9 mouse cellular contexts compared by ENCODE assay signal in the genomic region with DNA sequence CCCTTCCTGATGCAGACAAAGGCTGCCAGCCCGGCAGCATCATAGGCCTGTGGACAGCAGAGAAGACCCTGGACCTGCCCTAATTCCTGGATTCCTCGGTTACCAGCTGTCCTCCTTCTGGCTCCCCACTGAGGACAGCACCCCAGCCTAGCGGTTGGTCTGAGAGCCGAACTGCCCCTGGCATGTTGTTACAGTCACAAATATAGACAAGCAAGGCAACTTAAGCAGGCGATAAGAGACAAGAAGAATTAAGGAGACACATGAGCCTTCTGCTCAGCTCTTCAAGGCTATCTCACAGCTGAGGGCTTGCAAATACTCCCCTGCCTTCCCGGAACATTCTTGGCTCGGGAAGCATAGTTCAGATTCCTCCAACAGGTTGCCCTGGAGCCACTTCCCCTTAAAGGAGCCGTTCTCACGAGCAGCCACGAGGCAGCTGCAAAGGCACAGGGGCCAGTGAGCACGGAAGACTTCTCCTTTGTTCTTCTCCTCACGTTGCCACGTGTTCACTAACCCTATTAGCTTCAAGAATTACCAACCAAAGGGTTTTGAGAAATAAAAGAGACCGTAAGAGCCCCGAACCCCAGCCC.
DNase-seq lines count a peak whose midpoint lies in the region; ATAC-seq lines count a peak whose summit lies in the region.
"Had no signal": no experiment of that assay in that cellular context is flagged by ENCODE, and none has a peak within 500 bp of the region (broad histone marks: within the 10 kb centered on the region; RNA-seq: fewer than 3 reads in every experiment).

No protein-coding gene starts in this region.

- peak; percentile 96 for DNase-seq in heart, adult 11 months
- no peak for DNase-seq in heart, postnatal 25 days (ENCODE audit: low spot score)
- DNase-seq in forebrain, embryonic 14.5 days (ENCODE audit: low spot score): peak; percentile 36
- DNase-seq in liver, embryonic 11.5 days (ENCODE audit: low spot score): peak; percentile 47
- DNase-seq in testis, postnatal 10 days (ENCODE audit: low spot score): peak; percentile 49
- DNase-seq in right cerebral cortex, postnatal 4 days: no peak
- no peak for DNase-seq in layer of hippocampus, postnatal 36 days
- DNase-seq: liver, embryonic 13.5 days had no signal

- WGBS in forebrain, embryonic 14.5 days: 30% methylated on average over 15 of the region's 15 CpGs
- 29% methylated on average over 15 of the region's 15 CpGs for WGBS in hindbrain, embryonic 15.5 days
- WGBS in liver, embryonic 11.5 days: 30% methylated on average over 15 of the region's 15 CpGs

- H3K27ac ChIP-seq in forebrain, embryonic 14.5 days (ENCODE audit: low read depth, low read length): no peak overlapping the region
- H3K27ac ChIP-seq in hindbrain, embryonic 15.5 days (replicated peaks): no peak overlapping the region
- H3K27ac ChIP-seq in liver, embryonic 11.5 days (ENCODE audit: low read depth, low read length): peak overlapping the region; percentile 39; the same call in 1 of the 2 replicates
- H3K27ac ChIP-seq: liver, embryonic 13.5 days had no signal

- no peak overlapping the region for H3K9ac ChIP-seq in forebrain, embryonic 14.5 days (ENCODE audit: low read length)
- no peak overlapping the region for H3K9ac ChIP-seq in hindbrain, embryonic 15.5 days
- H3K9ac ChIP-seq in liver, embryonic 11.5 days (ENCODE audit: low read depth, low read length): no peak overlapping the region
- H3K9ac ChIP-seq: liver, embryonic 13.5 days had no signal

- no peak overlapping the region for H3K4me2 ChIP-seq in forebrain, embryonic 14.5 days (ENCODE audit: low read length)
- H3K4me2 ChIP-seq in hindbrain, embryonic 15.5 days: no peak overlapping the region; the same call in 1 of the 2 replicates
- H3K4me2 ChIP-seq in liver, embryonic 11.5 days: no peak overlapping the region
- H3K4me2 ChIP-seq: liver, embryonic 13.5 days had no signal

- intact Hi-C loops in heart, postnatal 25 days (cut with DNase I): no loop called here

- H3K4me3 ChIP-seq in forebrain, embryonic 14.5 days (ENCODE audit: low read depth, low read length): no peak overlapping the region
- H3K4me3 ChIP-seq in hindbrain, embryonic 15.5 days: no peak overlapping the region
- H3K4me3 ChIP-seq in liver, embryonic 11.5 days (ENCODE audit: low read depth, low read length): no peak overlapping the region
- H3K4me3 ChIP-seq: liver, embryonic 13.5 days had no signal

- H3K27me3 ChIP-seq in forebrain, embryonic 14.5 days (replicated peaks; ENCODE audit: control insufficient read depth, insufficient read depth, low read length): no peaks in the 10 kb centered on the region
- no peaks in the 10 kb centered on the region for H3K27me3 ChIP-seq in hindbrain, embryonic 15.5 days
- H3K27me3 ChIP-seq in liver, embryonic 11.5 days (replicated peaks; ENCODE audit: control insufficient read depth, insufficient read depth, low read length): no peaks in the 10 kb centered on the region
- H3K27me3 ChIP-seq: liver, embryonic 13.5 days had no signal

- no peaks in the 10 kb centered on the region for H3K36me3 ChIP-seq in forebrain, embryonic 14.5 days (ENCODE audit: control insufficient read depth, insufficient read depth, low read length)
- no peaks in the 10 kb centered on the region for H3K36me3 ChIP-seq in hindbrain, embryonic 15.5 days
- H3K36me3 ChIP-seq in liver, embryonic 11.5 days (ENCODE audit: control insufficient read depth, insufficient read depth, low read length): no peaks in the 10 kb centered on the region
- H3K36me3 ChIP-seq: liver, embryonic 13.5 days had no signal

- no peaks in the 10 kb centered on the region for H3K4me1 ChIP-seq in forebrain, embryonic 14.5 days (ENCODE audit: control insufficient read depth, insufficient read depth, low read length)
- H3K4me1 ChIP-seq in hindbrain, embryonic 15.5 days (replicated peaks): peaks cover 5% of the 10 kb centered on the region; the same call in 1 of the 2 replicates
- H3K4me1 ChIP-seq in liver, embryonic 11.5 days (replicated peaks; ENCODE audit: control insufficient read depth, insufficient read depth, low read length): peaks cover 14% of the 10 kb centered on the region

- no peak for ATAC-seq in forebrain, embryonic 14.5 days
- ATAC-seq in hindbrain, embryonic 15.5 days (ENCODE audit: low FRiP score, low read depth): peak; percentile 51; the same call in 1 of the 2 replicates
- ATAC-seq in liver, embryonic 11.5 days (replicated peaks; ENCODE audit: low FRiP score): no peak

- no peaks in the 10 kb centered on the region for H3K9me3 ChIP-seq in forebrain, embryonic 14.5 days (replicated peaks; ENCODE audit: control insufficient read depth, low read length)
- no peaks in the 10 kb centered on the region for H3K9me3 ChIP-seq in hindbrain, embryonic 15.5 days
- H3K9me3 ChIP-seq in liver, embryonic 11.5 days (ENCODE audit: control insufficient read depth, low read length): no peaks in the 10 kb centered on the region
- H3K9me3 ChIP-seq: liver, embryonic 13.5 days had no signal

Comparison
In these comparisons a context has a peak if more than half of its experiments do, and no peak if none do; other contexts are left out.
1. DNase-seq: peak in heart, adult 11 months (single experiment), forebrain, embryonic 14.5 days (single experiment), liver, embryonic 11.5 days (single experiment) and testis, postnatal 10 days (single experiment); none in heart, postnatal 25 days (single experiment), right cerebral cortex, postnatal 4 days (single experiment) and layer of hippocampus, postnatal 36 days (0 of 2).